Mouse (Mus musculus): Measurements from ENCODE around the gene Nif3l1. TPM values are rescaled to one million over a fixed set of nuclear protein-coding genes. Genes with fewer than 3 reads are reported as not detected.

Nif3l1 gene
- polyA plus RNA-seq, 1 experiment from 2014 or later: 57.2 TPM

GRCm38 (mm10) chr1:58444691-58445090 lies 260 bp upstream of the Nif3l1 start:
- no peaks in the 10 kb centered on the region for H3K9me3 ChIP-seq (ENCODE audit: control insufficient read depth, low read length)
- WGBS: 14% methylated on average over 10 of the region's 10 CpGs
- peak overlapping the region; percentile 80 for H3K9ac ChIP-seq (ENCODE audit: low read depth, low read length)
- peak overlapping the region; percentile 76 for H3K4me3 ChIP-seq (ENCODE audit: low read length)
- H3K27me3 ChIP-seq (ENCODE audit: control insufficient read depth, insufficient read depth, low read length): no peaks in the 10 kb centered on the region
- H3K4me2 ChIP-seq (replicated peaks; ENCODE audit: low read depth, low read length): peak overlapping the region; percentile 78
- H3K36me3 ChIP-seq (ENCODE audit: control insufficient read depth, insufficient read depth, low read length): peaks cover 30% of the 10 kb centered on the region
- no peak for ATAC-seq (ENCODE audit: low FRiP score, low TSS enrichment)
- H3K27ac ChIP-seq (ENCODE audit: low read depth, low read length): peak overlapping the region; percentile 91
- H3K4me1 ChIP-seq (ENCODE audit: control insufficient read depth, insufficient read depth, low read length): peaks cover 12% of the 10 kb centered on the region; the same call in 1 of the 2 replicates

DNA sequence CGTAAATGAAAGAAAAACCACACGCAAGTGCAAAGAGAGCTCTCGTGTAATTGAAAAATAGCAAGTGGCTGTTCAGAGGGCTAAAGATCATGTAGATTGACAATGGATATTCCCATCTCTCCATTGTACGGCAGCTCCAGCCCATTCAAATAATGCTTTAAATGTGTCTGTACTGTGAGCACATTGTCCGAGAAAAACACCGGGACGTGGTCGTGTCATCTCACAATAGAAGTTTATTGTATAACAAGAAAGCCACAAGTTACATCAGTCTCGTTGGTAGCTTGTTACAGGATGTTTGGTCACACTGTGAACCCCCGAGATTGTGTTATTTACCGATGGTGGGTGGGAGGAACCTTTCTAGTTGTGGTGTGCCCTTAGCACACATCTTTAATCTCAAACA lies 910 bp downstream of the Nif3l1 start:
- H3K9ac ChIP-seq (ENCODE audit: low read depth, low read length): peak overlapping the region; percentile 80
- no peaks in the 10 kb centered on the region for H3K27me3 ChIP-seq (ENCODE audit: control insufficient read depth, insufficient read depth, low read length)
- peak overlapping the region; percentile 76 for H3K4me3 ChIP-seq (ENCODE audit: low read length)
- peak overlapping the region; percentile 78 for H3K4me2 ChIP-seq (replicated peaks; ENCODE audit: low read depth, low read length)
- peaks cover 30% of the 10 kb centered on the region for H3K36me3 ChIP-seq (ENCODE audit: control insufficient read depth, insufficient read depth, low read length)
- H3K27ac ChIP-seq (ENCODE audit: low read depth, low read length): peak overlapping the region; percentile 91
- ATAC-seq (ENCODE audit: low FRiP score, low TSS enrichment): no peak
- no peaks in the 10 kb centered on the region for H3K9me3 ChIP-seq (ENCODE audit: control insufficient read depth, low read length)
- H3K4me1 ChIP-seq (ENCODE audit: control insufficient read depth, insufficient read depth, low read length): peaks cover 12% of the 10 kb centered on the region; the same call in 1 of the 2 replicates
- 9% methylated on average over 11 of the region's 11 CpGs for WGBS

DNA sequence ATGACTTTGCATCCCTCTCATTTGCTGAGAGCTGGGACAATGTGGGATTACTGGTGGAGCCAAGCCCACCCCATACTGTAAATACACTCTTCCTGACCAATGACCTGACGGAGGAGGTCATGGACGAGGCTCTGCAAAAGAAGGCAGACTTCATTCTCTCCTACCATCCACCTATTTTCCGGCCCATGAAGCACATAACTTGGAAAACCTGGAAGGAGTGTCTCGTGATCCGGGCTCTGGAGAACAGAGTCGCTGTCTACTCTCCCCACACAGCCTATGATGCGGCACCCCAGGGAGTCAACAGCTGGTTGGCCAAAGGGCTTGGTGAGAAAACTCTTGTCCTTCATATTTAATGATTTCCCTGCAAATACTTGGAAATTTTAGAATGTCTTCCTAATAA lies 2.8 kb downstream of the Nif3l1 start:
- no peak overlapping the region for H3K4me3 ChIP-seq (ENCODE audit: low read length)
- 84% methylated on average over 7 of the region's 7 CpGs for WGBS
- H3K27me3 ChIP-seq (ENCODE audit: control insufficient read depth, insufficient read depth, low read length): no peaks in the 10 kb centered on the region
- no peak overlapping the region for H3K27ac ChIP-seq (ENCODE audit: low read depth, low read length)
- no peaks in the 10 kb centered on the region for H3K9me3 ChIP-seq (ENCODE audit: control insufficient read depth, low read length)
- ATAC-seq (ENCODE audit: low FRiP score, low TSS enrichment): no peak
- no peak overlapping the region for H3K9ac ChIP-seq (ENCODE audit: low read depth, low read length)
- peaks cover 12% of the 10 kb centered on the region; the same call in 1 of the 2 replicates for H3K4me1 ChIP-seq (ENCODE audit: control insufficient read depth, insufficient read depth, low read length)
- peaks cover 36% of the 10 kb centered on the region for H3K36me3 ChIP-seq (ENCODE audit: control insufficient read depth, insufficient read depth, low read length)
- H3K4me2 ChIP-seq (replicated peaks; ENCODE audit: low read depth, low read length): no peak overlapping the region

- no peak for ATAC-seq (ENCODE audit: low FRiP score, low TSS enrichment)
- H3K36me3 ChIP-seq (ENCODE audit: control insufficient read depth, insufficient read depth, low read length): peaks cover 42% of the 10 kb centered on the region
- no peak overlapping the region for H3K27ac ChIP-seq (ENCODE audit: low read depth, low read length)
- no peak overlapping the region for H3K9ac ChIP-seq (ENCODE audit: low read depth, low read length)
- peaks cover 12% of the 10 kb centered on the region; the same call in 1 of the 2 replicates for H3K4me1 ChIP-seq (ENCODE audit: control insufficient read depth, insufficient read depth, low read length)
- H3K27me3 ChIP-seq (ENCODE audit: control insufficient read depth, insufficient read depth, low read length): no peaks in the 10 kb centered on the region
- no peak overlapping the region for H3K4me2 ChIP-seq (replicated peaks; ENCODE audit: low read depth, low read length)
- H3K9me3 ChIP-seq (ENCODE audit: control insufficient read depth, low read length): no peaks in the 10 kb centered on the region
- WGBS: 88% methylated on average over 7 of the region's 7 CpGs
- H3K4me3 ChIP-seq (ENCODE audit: low read length): no peak overlapping the region
Observed at GRCm38 (mm10) chr1:58448396-58448795, 3.4 kb downstream of the Nif3l1 start.

- Histone ChIP-seq H3K36me3 (ENCODE audit: control insufficient read depth, insufficient read depth, low read length) (peaks cover 85% of the 10 kb centered on the region), H3K4me3 (ENCODE audit: low read length) (no peak overlapping the region), H3K4me1 (ENCODE audit: control insufficient read depth, insufficient read depth, low read length) (no peaks in the 10 kb centered on the region), H3K27ac (ENCODE audit: low read depth, low read length) (no peak overlapping the region), H3K27me3 (ENCODE audit: control insufficient read depth, insufficient read depth, low read length) (no peaks in the 10 kb centered on the region), H3K4me2 (replicated peaks; ENCODE audit: low read depth, low read length) (no peak overlapping the region), H3K9ac (ENCODE audit: low read depth, low read length) (no peak overlapping the region), H3K9me3 (ENCODE audit: control insufficient read depth, low read length) (no peaks in the 10 kb centered on the region)
- 90% methylated on average over 6 of the region's 6 CpGs for WGBS
- no peak for ATAC-seq (ENCODE audit: low FRiP score, low TSS enrichment)
Observed at GRCm38 (mm10) chr1:58454316-58454715, 9.4 kb downstream of the Nif3l1 start.

- H3K4me3 ChIP-seq (ENCODE audit: low read length): no peak overlapping the region
- ATAC-seq (ENCODE audit: low FRiP score, low TSS enrichment): no peak
- no peaks in the 10 kb centered on the region for H3K27me3 ChIP-seq (ENCODE audit: control insufficient read depth, insufficient read depth, low read length)
- H3K27ac ChIP-seq (ENCODE audit: low read depth, low read length): no peak overlapping the region
- no peaks in the 10 kb centered on the region for H3K9me3 ChIP-seq (ENCODE audit: control insufficient read depth, low read length)
- no peak overlapping the region for H3K9ac ChIP-seq (ENCODE audit: low read depth, low read length)
- peaks cover 92% of the 10 kb centered on the region for H3K36me3 ChIP-seq (ENCODE audit: control insufficient read depth, insufficient read depth, low read length)
- no peak overlapping the region for H3K4me2 ChIP-seq (replicated peaks; ENCODE audit: low read depth, low read length)
- H3K4me1 ChIP-seq (ENCODE audit: control insufficient read depth, insufficient read depth, low read length): no peaks in the 10 kb centered on the region
- WGBS: 79% methylated on average over 5 of the region's 5 CpGs
Observed at GRCm38 (mm10) chr1:58458175-58458574, 13.2 kb downstream of the Nif3l1 start.

DNA sequence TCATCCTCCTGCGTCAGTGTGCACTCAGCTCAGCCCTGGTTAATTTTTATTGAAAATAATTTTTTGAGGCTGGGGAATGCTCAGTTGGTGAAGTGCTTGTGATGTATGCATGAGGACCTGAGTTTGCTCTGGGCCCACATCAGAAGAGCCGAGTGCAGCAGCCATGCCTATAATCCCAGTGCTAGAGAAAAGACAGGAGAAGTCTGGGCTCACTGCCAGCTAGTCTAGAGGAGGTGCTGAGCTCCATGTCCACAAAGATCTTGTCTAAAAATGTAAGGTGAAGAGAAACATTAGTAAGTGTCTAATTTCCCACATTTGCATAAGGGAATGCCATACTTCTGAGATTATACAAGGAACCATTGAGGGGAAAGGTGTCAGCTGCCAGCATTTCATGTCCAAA lies 13.9 kb downstream of the Nif3l1 start:
- peaks cover 91% of the 10 kb centered on the region for H3K36me3 ChIP-seq (ENCODE audit: control insufficient read depth, insufficient read depth, low read length)

GRCm38 (mm10) chr1:58460566-58460965 lies 15.6 kb downstream of the Nif3l1 start:
- H3K36me3 ChIP-seq (ENCODE audit: control insufficient read depth, insufficient read depth, low read length): peaks cover 90% of the 10 kb centered on the region
- no peak for ATAC-seq (ENCODE audit: low FRiP score, low TSS enrichment)
- no peaks in the 10 kb centered on the region for H3K27me3 ChIP-seq (ENCODE audit: control insufficient read depth, insufficient read depth, low read length)
- no peak overlapping the region for H3K27ac ChIP-seq (ENCODE audit: low read depth, low read length)
- WGBS: 95% methylated on average over 3 of the region's 3 CpGs
- no peak overlapping the region for H3K4me2 ChIP-seq (replicated peaks; ENCODE audit: low read depth, low read length)
- H3K9ac ChIP-seq (ENCODE audit: low read depth, low read length): no peak overlapping the region
- no peaks in the 10 kb centered on the region for H3K4me1 ChIP-seq (ENCODE audit: control insufficient read depth, insufficient read depth, low read length)
- H3K9me3 ChIP-seq (ENCODE audit: control insufficient read depth, low read length): no peaks in the 10 kb centered on the region
- H3K4me3 ChIP-seq (ENCODE audit: low read length): no peak overlapping the region

More for the DNA sequence above, 13.9 kb downstream of the Nif3l1 start:
- Histone ChIP-seq H3K27me3 (ENCODE audit: control insufficient read depth, insufficient read depth, low read length) (no peaks in the 10 kb centered on the region), H3K9me3 (ENCODE audit: control insufficient read depth, low read length) (no peaks in the 10 kb centered on the region), H3K4me2 (replicated peaks; ENCODE audit: low read depth, low read length) (no peak overlapping the region), H3K4me3 (ENCODE audit: low read length) (no peak overlapping the region), H3K9ac (ENCODE audit: low read depth, low read length) (no peak overlapping the region), H3K4me1 (ENCODE audit: control insufficient read depth, insufficient read depth, low read length) (no peaks in the 10 kb centered on the region), H3K27ac (ENCODE audit: low read depth, low read length) (no peak overlapping the region)
- WGBS: 84% methylated on average over 2 of the region's 2 CpGs
- ATAC-seq (ENCODE audit: low FRiP score, low TSS enrichment): no peak

- 71% methylated on average over 2 of the region's 2 CpGs for WGBS
- no peak for ATAC-seq (ENCODE audit: low FRiP score, low TSS enrichment)
- no peaks in the 10 kb centered on the region for H3K4me1 ChIP-seq (ENCODE audit: control insufficient read depth, insufficient read depth, low read length)
- H3K4me3 ChIP-seq (ENCODE audit: low read length): no peak overlapping the region
- peaks cover 78% of the 10 kb centered on the region for H3K36me3 ChIP-seq (ENCODE audit: control insufficient read depth, insufficient read depth, low read length)
- no peak overlapping the region for H3K4me2 ChIP-seq (replicated peaks; ENCODE audit: low read depth, low read length)
- no peak overlapping the region for H3K9ac ChIP-seq (ENCODE audit: low read depth, low read length)
- no peak overlapping the region for H3K27ac ChIP-seq (ENCODE audit: low read depth, low read length)
- no peaks in the 10 kb centered on the region for H3K9me3 ChIP-seq (ENCODE audit: control insufficient read depth, low read length)
- H3K27me3 ChIP-seq (ENCODE audit: control insufficient read depth, insufficient read depth, low read length): no peaks in the 10 kb centered on the region
Observed at GRCm38 (mm10) chr1:58463935-58464334, 19.0 kb downstream of the Nif3l1 start.

Measured in kidney, embryonic 14.5 days (tissue).